Mouse (Mus musculus) kidney, adult 9 months (tissue): Measurements from ENCODE around the gene Lrch3.

Source experiments
- DNase-seq: peaks from one replicate; pipeline ENCODE4 v3.0.0; 2022

Lrch3 gene

GRCm38 (mm10) chr16:33056786-33057185, 142.9 kb downstream of the Lrch3 start:
- DNase-seq: no peak

- DNase-seq: no peak
These were observed 144.1 kb downstream of the Lrch3 start for GRCm38 (mm10) chr16:33058033-33058432.

- peak; percentile 57 for DNase-seq
These were observed 144.8 kb downstream of the Lrch3 start for GRCm38 (mm10) chr16:33058656-33059055.

GRCm38 (mm10) chr16:33059471-33059870, 145.6 kb downstream of the Lrch3 start:
- peak; percentile 41 for DNase-seq

GRCm38 (mm10) chr16:33060926-33061325, 147.0 kb downstream of the Lrch3 start:
- DNase-seq: no peak

GRCm38 (mm10) chr16:33061400-33061799, 147.5 kb downstream of the Lrch3 start:
- DNase-seq: no peak

- peak; percentile 93 for DNase-seq
These were observed 148.3 kb downstream of the Lrch3 start, which contains the start of gene Lmln for GRCm38 (mm10) chr16:33062024-33062681. Gene Lmln, plus strand, starts transcription at chr16:33062521.

- DNase-seq: peak; percentile 73
These were observed 148.8 kb downstream of the Lrch3 start for GRCm38 (mm10) chr16:33062682-33063131.

GRCm38 (mm10) chr16:33063267-33063666, 149.4 kb downstream of the Lrch3 start:
- no peak for DNase-seq

- no peak for DNase-seq
These were observed 150.7 kb downstream of the Lrch3 start for GRCm38 (mm10) chr16:33064636-33065035.
